Mouse (Mus musculus) megakaryocyte-erythroid progenitor cell, adult 5-6 weeks (primary cell): ENCODE measurements around the gene Gm17268. TPM values are rescaled to one million over a fixed set of nuclear protein-coding genes. Genes with fewer than 3 reads are reported as not detected.
A peak's percentile ranks its signal among the peaks of the same experiment; 100 is the strongest.

Experiments
- ATAC-seq: replicated peaks from 2 replicates; pipeline ENCODE4 v1.8.0; 2016; ENCODE audit warnings: mild to moderate bottlenecking, inconsistent platforms; ENCODE audit not compliant: severe bottlenecking, poor library complexity, low FRiP score, low TSS enrichment
- total RNA-seq, 2 experiments: library from RNA; stranded (forward) in 1 of 2; stranded (reverse) in 1 of 2; fragments of 200-1000, 215-1000 nt in 1 of 2; fragments of >200 nt in 1 of 2; fragmentation: Nextera tagmentation in 1 of 2; gene quantifications; 2 replicates each; pipeline ENCODE4 v1.2.3; 2014 to 2017

Gene Gm17268
- total RNA-seq (2014; fragmentation: Nextera tagmentation) (not detected in 2 replicates), total RNA-seq (2017) (not detected in 2 replicates)

DNA sequence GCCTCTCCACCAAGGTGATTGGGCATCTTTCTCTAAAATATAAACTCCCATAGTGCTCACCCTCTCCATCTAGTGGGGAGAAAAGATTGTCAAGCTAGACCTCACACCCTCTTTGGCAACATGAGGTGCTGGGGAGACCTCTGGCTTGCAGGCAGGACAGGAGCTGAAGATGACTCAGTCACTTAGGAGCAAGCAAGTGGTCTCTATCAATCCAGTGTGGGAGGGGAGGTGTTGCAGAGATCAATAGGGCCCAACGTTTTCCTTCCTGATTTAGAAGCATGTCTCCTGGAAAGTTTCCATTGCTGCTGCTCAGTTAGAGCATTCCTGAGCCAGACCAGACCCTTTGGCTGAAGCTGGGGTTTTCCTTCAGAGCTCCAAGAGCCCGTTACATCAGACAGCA lies at the start of gene Gm17268:
Gm17268 (minus strand) TSS at position 28 of the 400 bp plus-strand sequence.
- ATAC-seq, result no peak

DNA sequence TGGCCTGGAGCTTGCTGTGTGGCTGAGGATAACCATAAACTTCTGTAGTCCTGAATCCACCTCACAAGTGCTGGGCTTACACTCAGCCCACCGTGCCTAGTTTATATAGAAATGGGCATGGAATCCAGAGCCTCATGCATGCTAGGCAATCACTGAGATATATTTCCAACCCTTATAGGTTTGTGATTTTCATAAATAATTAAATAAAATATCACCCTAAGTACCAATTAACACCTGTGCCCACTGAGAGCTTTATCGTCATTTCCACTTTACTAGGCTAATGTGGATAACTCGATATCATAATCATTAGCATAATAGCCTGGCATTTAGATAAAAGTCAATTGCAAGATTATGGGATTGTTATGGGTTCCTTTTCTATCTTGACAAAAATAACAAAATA lies 46.0 kb upstream of the Gm17268 start:
- ATAC-seq, result no peak

- ATAC-seq, result no peak
Observed at GRCm38 (mm10) chr11:82080865-82081264, 42.5 kb upstream of the Gm17268 start.

GRCm38 (mm10) chr11:82078136-82078730 lies 39.9 kb upstream of the Gm17268 start:
- ATAC-seq, result no peak

GRCm38 (mm10) chr11:82077031-82077430 lies 38.7 kb upstream of the Gm17268 start:
- no peak for ATAC-seq

- ATAC-seq, result no peak
Observed at GRCm38 (mm10) chr11:82073686-82074085, 35.3 kb upstream of the Gm17268 start.

DNA sequence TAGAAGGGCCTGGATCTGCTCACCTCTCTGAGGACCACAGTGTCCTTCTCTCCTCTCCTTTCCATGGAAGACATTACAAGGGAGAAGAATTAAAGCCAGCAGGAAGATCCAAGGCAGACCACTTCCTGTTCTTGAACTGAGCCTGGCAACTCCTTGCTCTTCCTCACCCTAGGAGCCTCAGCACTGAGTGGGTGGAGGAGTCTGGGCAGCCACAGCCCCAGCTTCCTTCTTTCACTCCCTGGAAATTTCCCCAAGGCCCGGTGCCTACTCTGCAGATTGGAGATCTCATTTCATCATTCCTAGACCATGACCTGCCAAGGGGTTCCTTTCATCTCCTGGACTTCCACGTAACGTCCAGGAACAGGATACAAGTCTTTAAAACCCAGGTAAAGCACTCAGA lies 34.6 kb upstream of the Gm17268 start:
- ATAC-seq, result no peak

DNA sequence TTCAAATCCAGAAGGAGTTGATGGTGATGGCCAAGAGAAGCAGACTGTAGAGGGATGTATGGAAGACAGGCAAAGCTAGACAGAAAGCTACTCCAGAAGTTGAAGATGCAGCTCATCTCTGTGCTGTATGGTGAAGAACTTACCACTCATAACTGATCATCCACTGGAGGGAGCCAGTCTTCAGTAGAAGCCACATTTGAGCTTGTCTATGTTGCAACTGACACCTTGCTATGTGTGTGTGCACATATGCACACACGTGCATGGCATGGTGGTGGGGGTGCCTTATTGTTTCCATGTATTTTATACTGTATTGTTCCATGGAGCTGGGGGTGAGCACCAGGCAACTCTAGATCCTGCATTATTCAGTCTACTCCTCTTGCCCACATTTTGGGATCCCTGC lies 34.0 kb upstream of the Gm17268 start:
- no peak for ATAC-seq

DNA sequence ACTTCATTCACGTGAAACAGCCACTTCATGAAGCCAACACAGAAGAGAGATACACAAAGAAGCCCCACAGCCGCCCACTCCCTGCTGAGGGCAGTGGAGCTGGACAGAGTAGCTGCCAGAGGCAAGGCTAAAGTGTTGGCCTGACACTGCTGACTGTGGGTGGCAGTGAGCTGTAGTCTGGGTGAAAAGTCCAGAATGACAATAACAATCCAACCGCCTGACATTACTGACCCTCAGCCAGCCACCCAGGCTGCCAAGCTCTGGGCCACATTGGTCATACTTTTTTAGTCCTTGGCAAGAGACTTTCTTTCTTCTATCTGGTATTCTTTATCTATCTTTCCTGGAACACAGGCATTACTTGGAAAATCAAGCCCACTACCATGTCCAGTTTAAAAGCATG lies 32.7 kb upstream of the Gm17268 start:
- ATAC-seq, result no peak

GRCm38 (mm10) chr11:82066953-82067571 lies 28.7 kb upstream of the Gm17268 start:
- ATAC-seq, result no peak

DNA sequence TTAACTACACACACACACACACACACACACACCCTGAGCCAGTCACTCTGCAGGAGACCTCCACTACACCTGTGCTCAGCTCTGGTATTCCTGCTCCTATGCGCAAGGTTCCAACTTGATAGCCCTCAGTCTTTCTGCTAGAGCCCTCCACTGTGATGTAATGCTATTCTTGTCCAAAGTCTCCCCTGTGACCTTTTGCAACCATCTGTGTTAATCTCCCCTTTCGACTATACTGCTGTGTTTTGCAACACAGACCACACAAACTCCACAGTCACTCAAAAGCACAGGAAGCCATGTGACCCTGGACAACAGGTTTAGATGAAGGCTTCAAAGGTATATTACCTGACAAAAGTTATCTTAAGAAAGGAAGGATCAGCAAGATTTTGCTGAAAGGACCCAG lies 25.1 kb upstream of the Gm17268 start:
- no peak for ATAC-seq

- ATAC-seq, result no peak
Observed at GRCm38 (mm10) chr11:82062226-82062625, 23.9 kb upstream of the Gm17268 start.

DNA sequence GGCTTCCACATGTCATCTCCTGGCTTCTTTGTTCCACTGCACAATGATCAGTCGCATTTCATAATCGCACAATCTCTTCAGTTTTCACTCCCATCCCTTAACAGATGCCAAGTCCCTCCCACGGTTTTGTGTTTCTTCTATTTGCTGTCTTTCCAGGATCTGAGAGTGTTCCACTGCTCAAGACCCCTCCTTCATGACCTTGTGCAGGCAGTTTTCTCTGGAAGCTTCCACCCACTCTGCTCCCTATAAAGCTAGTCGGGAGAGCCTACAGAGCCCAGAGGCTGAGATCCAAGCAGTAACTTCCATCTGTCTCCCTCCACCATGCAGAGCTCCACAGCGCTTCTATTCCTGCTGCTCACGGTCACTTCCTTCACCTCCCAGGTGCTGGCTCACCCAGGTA lies 19.3 kb upstream of the Gm17268 start, which contains the start of gene Ccl11:
Ccl11 (plus strand) TSS at position 178 of the 400 bp plus-strand sequence.
- ATAC-seq, result no peak

DNA sequence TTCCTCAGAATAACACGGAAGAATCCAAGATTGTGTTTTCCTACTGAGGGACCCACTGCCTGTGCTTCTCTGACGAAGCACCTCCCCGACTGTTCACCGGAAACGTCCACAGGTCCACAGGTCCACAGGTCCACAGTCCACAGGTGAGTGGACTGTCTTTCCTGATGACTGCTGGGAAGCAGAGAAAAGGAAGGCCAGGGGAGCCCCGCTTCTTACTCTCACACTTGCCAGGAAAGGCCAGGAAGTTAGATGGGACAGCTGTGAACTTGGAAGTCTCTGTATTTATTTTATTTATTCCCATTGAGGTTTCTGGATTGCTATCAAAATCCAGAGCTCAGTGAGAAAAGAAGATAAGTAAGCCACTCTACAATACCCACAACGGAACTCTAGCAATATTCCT lies 15.5 kb upstream of the Gm17268 start:
- no peak for ATAC-seq

GRCm38 (mm10) chr11:82047746-82048415 lies 9.5 kb upstream of the Gm17268 start:
- peak; percentile 87 for ATAC-seq

DNA sequence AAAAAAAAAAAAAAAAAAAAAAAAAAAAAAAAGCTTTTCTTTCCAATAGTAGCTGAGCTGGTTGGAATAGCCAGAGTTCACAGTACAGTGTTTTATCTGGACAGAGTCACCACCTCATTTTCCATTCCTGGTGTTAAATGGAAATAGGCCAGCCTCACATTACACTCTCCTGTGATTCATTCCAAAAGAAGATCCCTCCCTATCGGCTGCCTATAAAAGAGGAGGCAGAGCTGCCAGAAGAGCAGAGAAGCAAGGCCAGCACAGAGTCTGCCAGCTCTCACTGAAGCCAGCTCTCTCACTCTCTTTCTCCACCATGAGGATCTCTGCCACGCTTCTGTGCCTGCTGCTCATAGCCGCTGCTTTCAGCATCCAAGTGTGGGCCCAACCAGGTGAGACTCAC lies 7.1 kb upstream of the Gm17268 start, which contains the start of gene Ccl7:
Ccl7 (plus strand) TSS at position 242 of the 400 bp plus-strand sequence.
- ATAC-seq, result no peak

GRCm38 (mm10) chr11:82041671-82042080 lies 3.3 kb upstream of the Gm17268 start:
- peak; percentile 98 for ATAC-seq

DNA sequence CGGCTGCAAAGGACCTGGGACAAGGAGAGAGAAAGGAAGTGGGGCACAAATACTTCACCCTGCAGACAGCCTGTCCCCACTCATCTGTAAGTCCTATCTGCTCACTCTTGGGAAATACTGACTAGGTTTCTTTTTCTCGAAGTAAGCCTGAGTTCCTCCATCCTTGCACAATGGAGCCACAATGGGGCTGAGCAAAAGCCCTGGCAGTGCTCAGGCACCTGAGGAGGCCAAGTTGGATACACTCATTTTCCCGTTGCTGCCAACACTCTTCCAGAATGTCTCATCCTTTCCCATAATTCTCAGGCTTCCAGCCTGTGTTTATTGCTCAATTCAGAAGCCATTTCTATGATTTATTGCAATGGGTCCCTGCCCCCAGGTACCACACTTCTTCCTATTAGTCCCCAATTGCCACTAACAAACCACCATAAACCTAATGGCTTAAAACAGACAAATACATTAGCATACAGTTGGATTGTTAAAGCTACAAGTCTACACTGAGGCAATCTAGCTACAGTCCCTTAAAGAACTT lies 834 bp upstream of the Gm17268 start:
- no peak for ATAC-seq

DNA sequence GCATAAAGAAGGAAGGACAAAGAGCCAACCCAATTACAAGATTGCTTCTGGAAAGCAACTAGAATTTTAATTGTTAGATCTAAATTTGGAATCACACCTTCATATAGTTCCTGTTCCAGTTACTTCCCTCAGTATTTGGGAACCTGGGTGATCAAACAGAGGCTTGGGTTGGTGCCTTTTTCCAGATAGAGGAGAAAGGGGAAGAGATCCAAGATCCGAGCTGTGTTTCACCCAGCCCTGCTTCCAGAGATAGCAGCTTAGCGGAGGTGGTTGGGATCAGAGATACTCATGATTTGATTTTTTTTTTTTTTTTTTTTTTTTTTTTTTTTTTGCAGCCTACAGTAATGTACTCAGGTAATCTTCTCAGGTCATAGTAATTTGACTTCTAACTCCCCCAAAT lies 2.5 kb downstream of the Gm17268 start:
- ATAC-seq, result no peak

GRCm38 (mm10) chr11:82035356-82035755 lies 3.0 kb downstream of the Gm17268 start, which contains the start of gene Ccl2:
Gene Ccl2, plus strand, starts transcription at chr11:82035571.
- 0 out of 2 replicates have a peak, but pooled peaks have one; percentile 14 for ATAC-seq
